Mouse (Mus musculus): ENCODE data around the gene Gm42742. TPM values are rescaled to one million over a fixed set of nuclear protein-coding genes. Genes with fewer than 3 reads are reported as not detected.

Gm42742 gene
- 13.4 TPM for polyA plus RNA-seq (2017; shearing (Covaris generic))

GRCm38 (mm10) chr7:127020901-127021562 lies at the start of gene Gm42742, which contains the start of gene Prrt2:
Gene Gm42742, minus strand, starts transcription at chr7:127021097.
Gene Prrt2, minus strand, starts transcription at chr7:127021211.

DNA sequence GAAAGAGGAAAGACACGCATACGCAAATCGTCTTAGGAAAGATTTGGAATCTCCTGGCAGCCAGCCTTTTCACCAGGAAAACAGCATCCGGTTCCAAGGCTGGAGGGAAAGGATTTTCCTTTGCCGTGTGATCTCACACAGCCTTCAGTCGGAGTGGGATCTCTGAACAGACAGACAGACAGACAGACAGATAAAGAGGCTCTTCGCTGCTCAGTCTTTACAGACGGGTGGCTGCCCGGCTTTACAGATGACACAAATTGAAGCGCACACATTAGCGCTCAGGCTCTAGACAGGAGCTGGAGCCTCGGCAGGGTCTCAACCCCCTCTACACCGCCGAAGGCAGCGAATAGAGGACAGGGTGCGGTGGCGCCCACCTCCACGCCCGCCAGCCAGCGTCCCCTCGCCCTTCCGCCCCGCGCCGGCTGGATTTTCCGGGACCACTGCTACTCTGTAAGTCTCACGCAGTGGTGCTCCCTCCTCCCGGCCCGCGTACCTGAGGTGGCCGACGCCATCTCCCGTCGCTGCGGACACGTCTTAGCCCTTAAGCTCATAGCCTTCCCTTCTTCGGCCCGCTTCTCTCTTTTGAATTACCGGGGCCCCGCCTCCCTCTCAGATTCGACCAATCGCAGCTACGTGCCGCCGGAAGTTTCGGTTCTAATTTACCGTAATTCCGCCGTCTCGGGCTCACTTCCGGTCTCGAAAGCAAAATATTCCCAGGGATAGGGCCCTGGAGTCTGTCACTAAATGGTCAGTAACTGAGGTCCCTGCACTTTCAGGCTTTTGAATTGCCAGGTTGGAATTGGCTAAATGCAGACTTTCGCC lies 21.2 kb upstream of the Gm42742 start, which contains the start of gene Kif22:
Gene Kif22 (minus strand): TSS at position 621 of the 822 bp plus-strand sequence.

GRCm38 (mm10) chr7:127026984-127027726 lies 6.3 kb upstream of the Gm42742 start, which contains the start of gene Maz:
Gene Maz, minus strand, starts transcription at chr7:127027037.

GRCm38 (mm10) chr7:127016971-127017949 lies 3.6 kb downstream of the Gm42742 start, which contains the start of gene Pagr1a:
Gene Pagr1a, minus strand, starts transcription at chr7:127017352.

GRCm38 (mm10) chr7:127016481-127016485 lies 4.6 kb downstream of the Gm42742 start, which contains the start of gene Pagr1b:
Gene Pagr1b, minus strand, starts transcription at chr7:127016484.

DNA sequence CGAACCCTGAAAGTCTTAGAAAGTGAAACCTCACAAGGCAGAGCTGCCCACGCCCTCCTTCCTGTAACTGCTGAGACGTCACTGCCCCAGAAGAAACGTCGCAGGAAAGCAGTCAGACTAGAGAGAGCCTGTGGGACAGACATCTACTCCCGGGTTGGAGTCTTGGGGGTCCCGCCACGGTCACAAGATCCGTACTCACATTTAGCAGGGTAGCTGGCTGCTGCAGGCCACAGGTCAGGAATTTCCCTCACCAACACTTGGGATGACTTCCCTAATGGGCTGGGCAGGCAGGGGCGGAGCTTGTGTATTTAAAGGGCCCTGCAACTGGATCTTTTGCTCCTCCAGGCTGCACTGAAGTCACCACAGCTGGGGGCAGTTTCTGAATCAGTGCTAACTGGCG lies 6.6 kb downstream of the Gm42742 start, which contains the start of gene Mvp:
Gene Mvp (minus strand): TSS at position 302 of the 400 bp plus-strand sequence.

GRCm38 (mm10) chr7:126975950-126976866 lies 44.7 kb downstream of the Gm42742 start, which contains the start of gene Cdiptos:
Gene Cdiptos, minus strand, starts transcription at chr7:126976098.

DNA sequence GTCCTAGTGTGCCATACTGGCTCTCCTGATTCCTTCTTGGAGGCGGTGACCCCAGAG lies 45.2 kb downstream of the Gm42742 start, which contains the start of gene Cdipt:
Gene Cdipt (plus strand): TSS at position 22 of the 57 bp plus-strand sequence.

Other genes starting within 250 kb of the Gm42742 start
- 341 TPM for gene Ypel3, start 244.1 kb downstream of the Gm42742 start, polyA plus RNA-seq (2017; shearing (Covaris generic))
- 2.8 TPM for gene Tbx6, start 239.6 kb downstream of the Gm42742 start, polyA plus RNA-seq (2017; shearing (Covaris generic))
- 405 TPM for gene Ppp4c, start 228.6 kb downstream of the Gm42742 start, polyA plus RNA-seq (2017; shearing (Covaris generic))
- gene Fam57b, start 223.4 kb downstream of the Gm42742 start, polyA plus RNA-seq (2017; shearing (Covaris generic)) = not detected
- not detected for gene 4930451I11Rik, start 189.5 kb downstream of the Gm42742 start, polyA plus RNA-seq (2017; shearing (Covaris generic))
- gene Doc2a, start 173.7 kb downstream of the Gm42742 start, polyA plus RNA-seq (2017; shearing (Covaris generic)) = 0.45 TPM
- 13.9 TPM for gene Hirip3, start 159.1 kb downstream of the Gm42742 start, polyA plus RNA-seq (2017; shearing (Covaris generic))
- 55.1 TPM for gene Ino80e, start 158.7 kb downstream of the Gm42742 start, polyA plus RNA-seq (2017; shearing (Covaris generic))
- 39.3 TPM for gene Taok2, start 136.4 kb downstream of the Gm42742 start, polyA plus RNA-seq (2017; shearing (Covaris generic))
- gene Tmem219, start 98.2 kb downstream of the Gm42742 start, polyA plus RNA-seq (2017; shearing (Covaris generic)) = 41.2 TPM
- 37.4 TPM for gene Kctd13, start 92.2 kb downstream of the Gm42742 start, polyA plus RNA-seq (2017; shearing (Covaris generic))
- 0.30 TPM for gene Asphd1, start 71.5 kb downstream of the Gm42742 start, polyA plus RNA-seq (2017; shearing (Covaris generic))
- gene Sez6l2, start 70.5 kb downstream of the Gm42742 start, polyA plus RNA-seq (2017; shearing (Covaris generic)) = 0.27 TPM
- gene Cdipt, start 45.2 kb downstream of the Gm42742 start, polyA plus RNA-seq (2017; shearing (Covaris generic)) = 127 TPM
- gene Cdiptos, start 45.0 kb downstream of the Gm42742 start, polyA plus RNA-seq (2017; shearing (Covaris generic)) = 0.57 TPM
- gene Mvp, start 6.5 kb downstream of the Gm42742 start, polyA plus RNA-seq (2017; shearing (Covaris generic)) = 75.7 TPM
- 1.7 TPM for gene Pagr1b, start 4.6 kb downstream of the Gm42742 start, polyA plus RNA-seq (2017; shearing (Covaris generic))
- gene Pagr1a, start 3.7 kb downstream of the Gm42742 start, polyA plus RNA-seq (2017; shearing (Covaris generic)) = 49.8 TPM
- gene Prrt2, start 114 bp upstream of the Gm42742 start, polyA plus RNA-seq (2017; shearing (Covaris generic)) = 4.9 TPM
- gene Maz, start 5.9 kb upstream of the Gm42742 start, polyA plus RNA-seq (2017; shearing (Covaris generic)) = 66.5 TPM
- 3.0 TPM for gene Kif22, start 21.4 kb upstream of the Gm42742 start, polyA plus RNA-seq (2017; shearing (Covaris generic))
- gene Zg16, start 66.2 kb upstream of the Gm42742 start, polyA plus RNA-seq (2017; shearing (Covaris generic)) = not detected
- gene AI467606, start 70.3 kb upstream of the Gm42742 start, polyA plus RNA-seq (2017; shearing (Covaris generic)) = 70.4 TPM
- gene Qprt, start 101.1 kb upstream of the Gm42742 start, polyA plus RNA-seq (2017; shearing (Covaris generic)) = 11.2 TPM
- gene Spn, start 116.7 kb upstream of the Gm42742 start, polyA plus RNA-seq (2017; shearing (Covaris generic)) = 49.4 TPM
- gene Cd2bp2, start 175.0 kb upstream of the Gm42742 start, polyA plus RNA-seq (2017; shearing (Covaris generic)) = 72.4 TPM
- gene Tbc1d10b, start 187.4 kb upstream of the Gm42742 start, polyA plus RNA-seq (2017; shearing (Covaris generic)) = 63.5 TPM
- gene Mylpf, start 187.8 kb upstream of the Gm42742 start, polyA plus RNA-seq (2017; shearing (Covaris generic)) = 13.0 TPM
- gene Zfp553, start 212.0 kb upstream of the Gm42742 start, polyA plus RNA-seq (2017; shearing (Covaris generic)) = 6.8 TPM
- 491 TPM for gene Sept1, start 212.0 kb upstream of the Gm42742 start, polyA plus RNA-seq (2017; shearing (Covaris generic))
- 5.0 TPM for gene Zfp771, start 223.2 kb upstream of the Gm42742 start, polyA plus RNA-seq (2017; shearing (Covaris generic))
- 18.2 TPM for gene Dctpp1, start 239.6 kb upstream of the Gm42742 start, polyA plus RNA-seq (2017; shearing (Covaris generic))

All from effector memory CD4-positive, alpha-beta T cell, adult 7 months (primary cell).